Comparison of ENCODE assay signal across 27 mouse cellular contexts in genomic region chr11:119644140-119644539, GRCm38 (mm10). TPM values are rescaled to one million over a fixed set of nuclear protein-coding genes. Genes with fewer than 3 reads are reported as not detected.
A peak's percentile ranks its signal among the peaks of the same experiment; 100 is the strongest.
DNase-seq lines count a peak whose midpoint lies in the region; ATAC-seq and TF ChIP-seq lines count a peak whose summit lies in the region.
"Had no signal": no experiment of that assay in that cellular context is flagged by ENCODE, and none has a peak within 500 bp of the region (broad histone marks: within the 10 kb centered on the region; RNA-seq: fewer than 3 reads in every experiment).

No protein-coding gene starts in this region.

- peaks cover 38% of the 10 kb centered on the region for H3K4me1 ChIP-seq in heart, embryonic 13.5 days
- peaks cover 30% of the 10 kb centered on the region for H3K4me1 ChIP-seq in heart, embryonic 12.5 days (replicated peaks)
- peaks cover 19% of the 10 kb centered on the region for H3K4me1 ChIP-seq in liver, embryonic 13.5 days (replicated peaks)
- H3K4me1 ChIP-seq in liver, embryonic 12.5 days: peaks cover 18% of the 10 kb centered on the region
- no peaks in the 10 kb centered on the region for H3K4me1 ChIP-seq in intestine, postnatal 0 days (replicated peaks; ENCODE audit: control insufficient read depth, insufficient read depth, low read length)
- H3K4me1 ChIP-seq: stomach, embryonic 15.5 days had no signal

- no peaks in the 10 kb centered on the region for H3K27me3 ChIP-seq in heart, embryonic 13.5 days (replicated peaks)
- H3K27me3 ChIP-seq in heart, embryonic 12.5 days (replicated peaks): no peaks in the 10 kb centered on the region
- no peaks in the 10 kb centered on the region for H3K27me3 ChIP-seq in liver, embryonic 13.5 days
- H3K27me3 ChIP-seq in liver, embryonic 12.5 days (replicated peaks): no peaks in the 10 kb centered on the region
- no peaks in the 10 kb centered on the region for H3K27me3 ChIP-seq in intestine, postnatal 0 days (replicated peaks; ENCODE audit: control insufficient read depth, insufficient read depth, low read length)
- H3K27me3 ChIP-seq: CH12.LX; kidney, embryonic 15.5 days; limb, embryonic 13.5 days; neural tube, embryonic 13.5 days; stomach, embryonic 15.5 days had no signal

- no peak overlapping the region for H3K4me2 ChIP-seq in heart, embryonic 13.5 days
- no peak overlapping the region for H3K4me2 ChIP-seq in heart, embryonic 12.5 days
- no peak overlapping the region for H3K4me2 ChIP-seq in liver, embryonic 13.5 days
- no peak overlapping the region for H3K4me2 ChIP-seq in liver, embryonic 12.5 days
- no peak overlapping the region for H3K4me2 ChIP-seq in intestine, postnatal 0 days (replicated peaks; ENCODE audit: low read depth)
- H3K4me2 ChIP-seq: kidney, embryonic 15.5 days; limb, embryonic 13.5 days; liver, embryonic 11.5 days; neural tube, embryonic 13.5 days; stomach, embryonic 15.5 days had no signal

- no peaks in the 10 kb centered on the region for H3K9me3 ChIP-seq in heart, embryonic 13.5 days
- no peaks in the 10 kb centered on the region for H3K9me3 ChIP-seq in heart, embryonic 12.5 days (replicated peaks)
- H3K9me3 ChIP-seq in liver, embryonic 13.5 days (replicated peaks): no peaks in the 10 kb centered on the region
- H3K9me3 ChIP-seq in liver, embryonic 12.5 days (replicated peaks): no peaks in the 10 kb centered on the region
- no peaks in the 10 kb centered on the region for H3K9me3 ChIP-seq in intestine, postnatal 0 days (ENCODE audit: control insufficient read depth)
- H3K9me3 ChIP-seq: heart, embryonic 10.5 days; kidney, embryonic 15.5 days; limb, embryonic 13.5 days; midbrain, embryonic 12.5 days; neural tube, embryonic 13.5 days; stomach, embryonic 15.5 days had no signal

- ATAC-seq in heart, embryonic 13.5 days (ENCODE audit: extremely low read depth, insufficient number of reproducible peaks, low FRiP score, low TSS enrichment): no peak
- ATAC-seq in heart, embryonic 12.5 days (ENCODE audit: insufficient number of reproducible peaks, low FRiP score): no peak
- ATAC-seq in liver, embryonic 13.5 days (ENCODE audit: low read depth): 0 out of 2 replicates have a peak, but pooled peaks have one; percentile 36
- ATAC-seq in liver, embryonic 12.5 days: no peak
- ATAC-seq in megakaryocyte-erythroid progenitor cell, adult 5-6 weeks (replicated peaks; ENCODE audit: low FRiP score, low TSS enrichment, poor library complexity, severe bottlenecking): peak; percentile 62; the same call in 1 of the 2 replicates
- no peak for ATAC-seq in intestine, postnatal 0 days
- ATAC-seq: forebrain, embryonic 14.5 days; inflammation-experienced regulatory T-cells, adult 6 months had no signal

- H3K27ac ChIP-seq in heart, embryonic 13.5 days (replicated peaks): no peak overlapping the region
- no peak overlapping the region for H3K27ac ChIP-seq in heart, embryonic 12.5 days (ENCODE audit: poor library complexity, severe bottlenecking)
- H3K27ac ChIP-seq in liver, embryonic 13.5 days: no peak overlapping the region
- H3K27ac ChIP-seq in liver, embryonic 12.5 days: no peak overlapping the region
- no peak overlapping the region for H3K27ac ChIP-seq in intestine, postnatal 0 days (ENCODE audit: low read depth, low read length)
- H3K27ac ChIP-seq: heart, embryonic 10.5 days; kidney, embryonic 15.5 days; limb, embryonic 13.5 days; stomach, embryonic 15.5 days had no signal

- no peaks in the 10 kb centered on the region for H3K36me3 ChIP-seq in heart, embryonic 13.5 days
- H3K36me3 ChIP-seq in heart, embryonic 12.5 days: no peaks in the 10 kb centered on the region
- H3K36me3 ChIP-seq in liver, embryonic 13.5 days: no peaks in the 10 kb centered on the region
- no peaks in the 10 kb centered on the region for H3K36me3 ChIP-seq in liver, embryonic 12.5 days
- no peaks in the 10 kb centered on the region for H3K36me3 ChIP-seq in intestine, postnatal 0 days (ENCODE audit: control insufficient read depth, insufficient read depth)
- H3K36me3 ChIP-seq: heart, embryonic 10.5 days; kidney, embryonic 15.5 days; limb, embryonic 13.5 days; midbrain, embryonic 12.5 days; neural tube, embryonic 13.5 days; stomach, embryonic 15.5 days had no signal

- TF ChIP-seq CTCF in intestine, postnatal 0 days (IDR thresholded peaks at IDR 0.05; ENCODE audit: low read depth): no peak

- 29% methylated on average over 7 of the region's 7 CpGs for WGBS in heart, embryonic 13.5 days
- 26% methylated on average over 7 of the region's 7 CpGs for WGBS in heart, embryonic 12.5 days
- WGBS in liver, embryonic 13.5 days (ENCODE audit: insufficient replicate concordance): 37% methylated on average over 7 of the region's 7 CpGs
- 37% methylated on average over 7 of the region's 7 CpGs for WGBS in liver, embryonic 12.5 days (ENCODE audit: insufficient replicate concordance)
- 53% methylated on average over 7 of the region's 7 CpGs for WGBS in intestine, postnatal 0 days

- H3K9ac ChIP-seq in heart, embryonic 13.5 days: 0 out of 2 replicates have a peak overlapping the region, but pooled peaks have one; percentile 19
- H3K9ac ChIP-seq in heart, embryonic 12.5 days: no peak overlapping the region
- no peak overlapping the region for H3K9ac ChIP-seq in liver, embryonic 13.5 days
- H3K9ac ChIP-seq in liver, embryonic 12.5 days: no peak overlapping the region
- H3K9ac ChIP-seq in intestine, postnatal 0 days (ENCODE audit: low read depth, low read length): no peak overlapping the region
- H3K9ac ChIP-seq: kidney, embryonic 15.5 days; limb, embryonic 13.5 days; midbrain, embryonic 12.5 days; neural tube, embryonic 13.5 days; stomach, embryonic 15.5 days had no signal

- DNase-seq in liver, embryonic 13.5 days: no peak
- DNase-seq in CD4-positive helper T cell, adult 2 months (ENCODE audit: low read depth, low spot score): peak; percentile 46
- DNase-seq: adrenal gland, adult 8-10 months; cerebellum, adult 8-10 months; cerebellum, postnatal 36 days; gastrocnemius, postnatal 25 days; heart, adult 11 months; heart, postnatal 4 days; kidney, adult 18-20 months; kidney, postnatal 25 days; lung, adult 18-20 months; lung, postnatal 10 days had no signal

- no peak overlapping the region for H3K4me3 ChIP-seq in heart, embryonic 13.5 days
- no peak overlapping the region for H3K4me3 ChIP-seq in heart, embryonic 12.5 days
- no peak overlapping the region for H3K4me3 ChIP-seq in liver, embryonic 13.5 days (replicated peaks)
- H3K4me3 ChIP-seq in liver, embryonic 12.5 days: no peak overlapping the region
- no peak overlapping the region for H3K4me3 ChIP-seq in intestine, postnatal 0 days (ENCODE audit: low read depth, low read length)
- H3K4me3 ChIP-seq: heart, embryonic 10.5 days; kidney, embryonic 15.5 days; limb, embryonic 13.5 days; midbrain, embryonic 12.5 days; neural tube, embryonic 13.5 days; stomach, embryonic 15.5 days had no signal

RNA-seq across cellular contexts. Expression of gene Rptor, which starts 41.4 kb away (rescaled TPM):
- 7.0 and 7.1 TPM in 2 replicates for polyA plus RNA-seq in heart, embryonic 13.5 days (2015; fragmentation: Nextera tagmentation; extraction: Ambion mirVana)
- 13.3 and 14.1 TPM in 2 replicates for polyA plus RNA-seq in heart, embryonic 12.5 days (2016; fragmentation: Nextera tagmentation; extraction: Ambion mirVana)
- 4.9 and 5.1 TPM in 2 replicates for polyA plus RNA-seq in liver, embryonic 13.5 days (2015; fragmentation: Nextera tagmentation; extraction: Ambion mirVana)
- polyA plus RNA-seq in liver, embryonic 12.5 days (2016; fragmentation: Nextera tagmentation; extraction: Ambion mirVana): 11.3 and 12.5 TPM in 2 replicates
- 29.6 and 36.1 TPM in 2 replicates for total RNA-seq in megakaryocyte-erythroid progenitor cell, adult 5-6 weeks (2014; fragmentation: Nextera tagmentation)
- total RNA-seq in megakaryocyte-erythroid progenitor cell, adult 5-6 weeks (2017): 10.2 and 15.8 TPM in 2 replicates
- polyA plus RNA-seq in intestine, postnatal 0 days (2015; fragmentation: Nextera tagmentation; extraction: Ambion mirVana): 5.1 and 5.7 TPM in 2 replicates

Comparison
In these comparisons a context has a peak if more than half of its experiments do, and no peak if none do; other contexts are left out.
1. ATAC-seq: peak in liver, embryonic 13.5 days (single experiment) and megakaryocyte-erythroid progenitor cell, adult 5-6 weeks (single experiment); none in heart, embryonic 13.5 days (single experiment), heart, embryonic 12.5 days (single experiment), liver, embryonic 12.5 days (single experiment) and intestine, postnatal 0 days (single experiment).